Mouse (Mus musculus): ENCODE data around the gene Ptchd1. TPM values are rescaled to one million over a fixed set of nuclear protein-coding genes. Genes with fewer than 3 reads are reported as not detected.

Gene Ptchd1
- total RNA-seq (2021), result not detected
- long read RNA-seq, experiment 1, result 0 reads
- long read RNA-seq, experiment 2, result 0 reads

DNA sequence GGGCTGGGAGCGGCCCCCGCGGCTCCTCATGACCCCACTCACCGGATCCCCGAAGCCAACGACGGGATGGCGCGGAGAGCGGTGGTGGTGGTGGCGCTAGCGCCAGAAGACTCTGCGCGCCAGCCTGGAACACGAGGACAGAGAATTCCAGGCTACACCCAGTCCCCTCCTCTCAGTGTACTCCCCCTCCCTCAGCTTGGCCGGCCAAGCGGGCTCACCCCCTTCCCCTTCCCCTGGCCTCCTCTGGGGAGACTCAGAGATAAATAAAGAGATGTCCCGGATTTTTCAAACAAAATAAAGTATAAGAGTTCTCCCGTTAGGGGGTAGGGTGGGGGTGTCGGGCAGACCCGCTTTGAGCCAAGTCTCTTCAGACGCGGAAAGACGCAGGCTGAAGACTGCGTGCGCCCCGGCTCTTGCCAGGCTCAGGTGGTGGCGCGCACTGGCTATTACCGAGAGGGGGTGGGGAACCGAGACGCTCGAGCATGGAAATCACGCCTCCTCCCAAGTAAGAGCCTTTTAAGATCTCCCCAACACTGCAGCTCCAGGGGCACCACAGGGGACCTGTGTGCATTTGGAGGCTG is at the start of gene Ptchd1:
TSS of gene Ptchd1 (minus strand) at position 114 of the 581 bp plus-strand sequence.
- no peak for DNase-seq

DNA sequence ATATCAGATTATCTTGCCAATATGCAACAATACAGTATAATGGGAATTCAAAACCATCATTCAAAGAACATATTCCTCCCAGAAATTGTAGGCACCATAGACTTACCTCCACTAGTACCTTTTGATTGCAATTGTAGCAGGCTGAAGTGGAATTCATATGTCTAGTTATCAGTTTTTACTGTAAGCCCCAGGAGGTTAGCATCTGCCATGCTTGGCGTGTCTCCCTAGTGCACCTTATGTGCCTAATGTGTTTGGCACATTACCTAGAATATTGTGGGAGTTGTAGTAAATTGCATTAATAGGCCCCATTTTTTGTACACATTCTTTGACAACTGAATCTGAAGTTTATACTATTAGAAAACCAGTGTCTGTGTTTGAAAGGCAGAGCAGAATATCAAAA is 34.4 kb upstream of the Ptchd1 start:
- DNase-seq, result no peak

DNA sequence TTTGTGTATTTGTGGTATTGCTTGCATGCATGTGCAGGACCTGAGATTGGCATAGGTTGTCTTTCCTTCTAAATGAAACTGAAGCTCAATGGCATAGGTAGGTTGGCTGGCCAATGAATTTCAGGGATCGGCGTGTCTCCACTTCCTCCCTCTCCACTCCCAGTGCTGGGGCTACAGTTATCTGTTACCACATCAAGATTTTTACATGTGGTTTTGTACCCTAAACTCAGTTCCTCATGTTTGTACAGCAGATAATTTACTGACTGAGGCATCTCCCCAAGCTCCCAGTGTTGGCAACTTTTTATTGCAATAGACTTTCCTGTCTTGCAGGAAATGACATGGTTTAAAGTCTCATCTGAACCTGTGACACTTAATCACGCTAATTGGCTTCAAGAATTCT is 22.4 kb upstream of the Ptchd1 start:
- no peak for DNase-seq

DNA sequence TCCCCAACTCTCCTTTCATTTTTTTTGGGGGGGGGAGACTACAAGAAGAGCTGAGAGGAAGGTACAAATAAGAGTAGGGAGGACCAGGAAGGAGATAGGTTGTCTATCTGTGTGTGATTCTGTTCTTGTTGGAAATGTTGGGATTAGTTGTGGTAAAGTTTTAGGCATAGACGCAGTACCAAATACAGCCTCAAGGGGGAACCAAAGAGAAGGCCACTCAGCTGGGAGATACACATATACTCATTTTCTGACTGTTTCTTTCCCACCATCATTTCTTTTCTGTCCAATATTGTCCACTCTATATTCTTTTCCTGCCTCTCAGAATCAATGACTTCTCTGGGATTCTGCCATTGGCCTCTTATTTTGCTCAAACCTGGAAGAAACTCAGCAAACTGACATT is 20.4 kb upstream of the Ptchd1 start:
- DNase-seq, result peak in 1 of 2 experiments; percentile 15

DNA sequence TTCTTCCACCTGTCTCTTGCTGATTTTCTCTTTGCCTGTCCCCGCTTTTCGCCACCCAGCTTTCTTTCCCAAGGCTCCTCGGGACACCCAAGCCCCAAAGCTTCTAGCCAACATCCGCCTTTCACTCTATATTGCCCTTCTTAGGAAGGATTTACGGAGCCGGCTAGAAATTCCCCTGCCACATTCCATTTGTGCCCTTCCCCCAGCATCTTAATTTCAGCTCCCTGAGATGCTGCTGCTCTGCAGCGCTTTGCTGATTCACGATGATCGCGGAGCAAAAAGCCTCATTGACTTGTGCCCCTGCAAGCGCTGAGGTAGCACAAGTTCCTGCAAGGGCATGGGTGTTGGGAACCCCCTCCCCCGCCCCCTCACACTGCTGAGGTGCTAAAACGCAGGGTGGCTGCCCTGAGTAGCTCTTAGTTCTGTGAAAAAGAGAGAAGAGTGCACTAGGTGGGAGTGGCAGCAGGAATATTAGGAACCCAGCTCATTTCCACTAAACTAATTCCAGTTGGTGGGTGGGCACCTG is 2.1 kb upstream of the Ptchd1 start:
- DNase-seq, result no peak

- DNase-seq, result no peak
Observed at GRCm38 (mm10) chrX:155624895-155625294, 1.3 kb upstream of the Ptchd1 start.

DNA sequence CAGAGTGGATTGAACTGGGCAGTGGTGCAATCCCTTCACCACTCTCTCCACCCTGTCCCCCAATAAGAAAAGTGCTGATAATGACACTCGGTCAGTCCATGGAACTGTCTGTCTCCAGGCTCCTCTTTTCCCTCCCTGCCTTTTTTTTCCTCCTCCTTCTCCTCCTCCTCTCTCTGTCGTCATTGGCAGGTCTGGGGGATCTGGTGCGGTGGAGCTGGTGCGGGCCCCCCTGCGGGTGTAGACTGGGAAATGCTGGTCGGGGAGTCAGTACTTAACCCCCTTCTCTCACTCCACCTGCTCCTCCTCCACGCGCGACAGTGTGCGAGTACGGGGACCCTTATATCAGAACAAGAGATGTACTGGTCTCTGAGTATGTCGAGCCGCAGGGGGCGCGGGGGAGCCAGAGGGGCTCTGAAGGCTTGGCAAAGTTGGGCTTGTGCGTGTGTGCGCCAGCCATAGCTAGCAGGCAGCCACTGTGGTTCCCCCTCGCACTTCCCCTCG is 777 bp upstream of the Ptchd1 start, which contains the start of gene Gm15155:
TSS of gene Gm15155 (plus strand) at position 401 of the 501 bp plus-strand sequence.
- no peak for DNase-seq

- no peak for DNase-seq
Observed at GRCm38 (mm10) chrX:155622961-155623599, 534 bp downstream of the Ptchd1 start.

- DNase-seq, result no peak
Observed at GRCm38 (mm10) chrX:155622527-155622926, 1.1 kb downstream of the Ptchd1 start.

GRCm38 (mm10) chrX:155601196-155601595 is 22.4 kb downstream of the Ptchd1 start:
- DNase-seq, result no peak

DNA sequence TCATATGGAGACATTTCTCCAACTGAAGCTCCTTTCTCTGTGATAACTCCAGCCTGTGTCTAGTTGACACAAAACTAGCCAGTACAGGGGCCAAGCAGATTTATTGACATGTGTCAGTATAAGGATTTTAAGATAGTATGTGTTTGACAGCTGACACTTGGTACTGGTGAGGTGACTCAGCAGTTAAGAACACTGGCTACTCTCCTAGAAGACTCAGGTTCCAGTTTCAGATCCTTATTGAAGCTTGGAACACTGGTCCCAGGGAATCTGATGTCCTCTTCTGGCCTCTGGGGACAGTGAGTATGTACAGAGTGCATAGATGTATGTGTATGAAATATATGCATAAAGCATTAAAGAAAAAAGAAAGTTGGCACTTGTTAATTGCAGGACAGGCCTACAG is 27.2 kb downstream of the Ptchd1 start:
- no peak for DNase-seq

GRCm38 (mm10) chrX:155594685-155595084 is 28.9 kb downstream of the Ptchd1 start:
- DNase-seq, result no peak

DNA sequence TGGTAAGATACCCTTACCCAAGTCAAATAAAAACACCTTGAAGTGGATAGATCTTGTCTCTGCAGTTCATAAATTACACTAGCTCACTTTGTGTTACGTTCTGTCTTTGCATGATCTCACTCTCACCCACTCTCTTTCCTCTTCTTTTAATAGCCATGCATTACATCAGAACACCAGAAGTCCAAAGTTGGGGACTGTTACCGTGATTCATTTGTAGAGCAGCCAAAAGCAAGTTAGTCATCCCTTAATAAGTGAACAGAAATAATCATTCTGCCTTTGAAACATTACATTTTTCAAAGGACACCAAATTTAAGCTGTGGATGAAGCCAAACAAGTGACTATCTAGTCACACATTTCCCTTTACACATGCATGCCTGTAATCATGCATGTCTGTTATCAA is 31.1 kb downstream of the Ptchd1 start:
- DNase-seq, result no peak

DNA sequence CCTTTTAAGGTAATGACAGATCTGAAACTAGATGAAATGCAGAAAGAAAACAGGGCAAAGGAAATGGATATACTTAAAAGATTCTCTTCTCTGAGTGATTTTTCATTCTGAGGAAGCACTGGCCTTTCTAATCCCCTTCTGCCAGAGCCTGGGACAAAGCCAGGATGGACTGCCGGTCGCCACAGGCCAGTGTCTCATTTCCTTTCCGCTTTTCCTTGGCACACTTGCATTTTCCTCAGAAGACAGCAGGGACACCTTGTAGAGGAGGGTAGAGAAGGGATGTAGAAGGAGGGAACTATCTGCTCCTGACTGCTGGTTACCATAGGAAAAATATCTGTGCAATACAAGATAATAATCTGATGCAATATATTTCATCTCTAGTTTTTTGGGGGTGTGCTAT is 32.1 kb downstream of the Ptchd1 start:
- DNase-seq, result no peak

GRCm38 (mm10) chrX:155584586-155584985 is 39.0 kb downstream of the Ptchd1 start:
- DNase-seq, result peak in 1 of 2 experiments; percentile 5

DNA sequence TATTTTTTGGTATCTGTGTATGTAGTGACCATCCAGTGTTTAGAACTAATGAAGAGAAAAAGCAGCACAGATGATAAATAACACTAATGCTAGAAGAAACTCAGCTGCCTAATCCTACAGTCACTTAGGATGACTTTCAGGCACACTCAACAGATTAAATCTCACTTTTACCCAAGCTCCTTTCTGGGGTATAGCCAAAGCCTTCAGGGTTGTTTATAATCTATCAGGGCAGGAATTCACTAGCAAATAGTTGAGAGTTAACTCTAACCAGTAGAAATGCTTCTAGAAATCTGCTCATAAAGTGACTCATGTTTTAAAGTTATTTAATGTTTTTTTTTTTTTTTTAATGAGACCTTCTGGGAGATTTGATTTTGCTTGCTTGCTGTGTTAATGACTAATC is 43.8 kb downstream of the Ptchd1 start:
- DNase-seq, result no peak

DNA sequence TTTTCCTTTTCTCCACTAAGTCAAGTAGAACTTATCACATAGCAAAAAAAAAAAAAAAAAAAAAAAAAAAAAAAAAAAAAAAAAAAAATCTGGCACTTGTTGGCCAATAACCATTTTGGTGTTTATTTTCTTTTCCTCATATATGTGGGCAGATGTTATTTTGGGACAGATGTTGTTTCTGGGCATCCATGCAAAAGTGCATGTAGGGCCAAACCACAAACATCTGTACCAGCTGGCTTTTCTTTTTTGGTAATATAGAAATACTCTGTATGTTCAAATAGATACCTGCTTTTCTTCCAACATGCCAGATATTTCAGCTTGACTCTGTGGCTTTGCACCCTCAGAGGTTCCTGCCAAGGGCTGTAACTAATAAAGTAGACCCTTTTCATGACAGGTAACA is 51.2 kb downstream of the Ptchd1 start:
- DNase-seq, result no peak

GRCm38 (mm10) chrX:155543780-155544179 is 79.8 kb downstream of the Ptchd1 start:
- DNase-seq, result no peak

Other genes with a start within 250 kb of the Ptchd1 start
- not detected for gene Gm15155, start 927 bp upstream of the Ptchd1 start, total RNA-seq (2021)